Mouse (Mus musculus) MEL (cell line): ENCODE data around the gene Nova2. TPM values are rescaled to one million over a fixed set of nuclear protein-coding genes. Genes with fewer than 3 reads are reported as not detected.
A peak's percentile ranks its signal among the peaks of the same experiment; 100 is the strongest.

Experiments
- DNase-seq: peaks from one replicate; pipeline ENCODE4 v3.0.0; 2011; ENCODE audit warnings: low read depth, low spot score
- H3K27ac ChIP-seq: 2 replicates; pipeline ENCODE4 v1.5.1; 2012; ENCODE audit warnings: low read depth, mild to moderate bottlenecking, control low read depth, low read length, moderate library complexity; ENCODE audit not compliant: control insufficient read depth
- H3K27me3 ChIP-seq, 2 experiments: fragments of 150-350 bp in 1 of 2; sonication (generic) in 1 of 2; 2 replicates each; pipeline ENCODE4 v1.6.1; 2012; ENCODE audit warnings: low read length in 2 of 2, mild to moderate bottlenecking in 2 of 2, improper control_type of control experiment in 1 of 2, moderate library complexity in 1 of 2; ENCODE audit not compliant: insufficient read depth in 2 of 2, control insufficient read depth in 1 of 2
- H3K36me3 ChIP-seq, 2 experiments: 2 replicates each; pipeline ENCODE4 v1.6.1; 2012 to 2014; ENCODE audit warnings: low read length in 2 of 2, improper control_type of control experiment in 1 of 2, inconsistent platforms in 1 of 2, mild to moderate bottlenecking in 1 of 2; ENCODE audit not compliant: insufficient read depth in 2 of 2, control insufficient read depth in 1 of 2
- H3K4me1 ChIP-seq, 2 experiments: fragments of 150-350 bp in 1 of 2; sonication (generic) in 1 of 2; 2 replicates each; pipeline ENCODE4 v1.6.1; 2012; ENCODE audit warnings: low read length in 2 of 2, improper control_type of control experiment in 1 of 2, mild to moderate bottlenecking in 1 of 2; ENCODE audit not compliant: insufficient read depth in 2 of 2, control insufficient read depth in 1 of 2
- H3K4me3 ChIP-seq, 2 experiments: fragments of 150-350 bp in 1 of 2; sonication (generic) in 1 of 2; 2 replicates each; pipeline ENCODE4 v1.5.1; 2012; ENCODE audit warnings: low read depth in 2 of 2, low read length in 2 of 2, mild to moderate bottlenecking in 2 of 2, moderate library complexity in 2 of 2, control low read depth in 1 of 2, improper control_type of control experiment in 1 of 2; ENCODE audit not compliant: control insufficient read depth in 1 of 2, insufficient read depth in 1 of 2
- H3K79me2 ChIP-seq: 2 replicates; pipeline ENCODE4 v1.6.1; 2012; ENCODE audit warnings: mild to moderate bottlenecking, low read length, moderate library complexity; ENCODE audit not compliant: control insufficient read depth, poor library complexity, insufficient read depth
- H3K9ac ChIP-seq: 2 replicates; pipeline ENCODE4 v1.6.1; 2012; ENCODE audit warnings: low read depth, mild to moderate bottlenecking, control low read depth, low read length, moderate library complexity; ENCODE audit not compliant: control insufficient read depth, poor library complexity, severe bottlenecking
- H3K9me3 ChIP-seq: fragments of 150-350 bp; sonication (generic); replicated peaks from 2 replicates; pipeline ENCODE4 v1.6.1; 2012; ENCODE audit warnings: mild to moderate bottlenecking, low read length, improper control_type of control experiment, moderate library complexity; ENCODE audit not compliant: insufficient read depth
- BHLHE40 ChIP-seq: IDR thresholded peaks from 2 replicates; pipeline ENCODE4 v1.6.1; 2012; ENCODE audit warnings: low read depth, mild to moderate bottlenecking, inconsistent platforms, low read length, improper control_type of control experiment, borderline replicate concordance
- CHD1 ChIP-seq: IDR thresholded peaks from 2 replicates; pipeline ENCODE4 v1.6.1; 2012; ENCODE audit warnings: low read depth, mild to moderate bottlenecking, inconsistent platforms, low read length, improper control_type of control experiment
- EP300 ChIP-seq, 2 experiments: IDR thresholded peaks; 2 replicates each; pipeline ENCODE4 v1.6.1; 2011; ENCODE audit warnings: improper control_type of control experiment in 2 of 2, low read length in 2 of 2, low read depth in 1 of 2, mild to moderate bottlenecking in 1 of 2
- GABPA ChIP-seq: IDR thresholded peaks from 2 replicates; pipeline ENCODE4 v1.6.1; 2012; ENCODE audit warnings: low read depth, mild to moderate bottlenecking, inconsistent platforms, low read length, improper control_type of control experiment, moderate library complexity
- GATA1 ChIP-seq: IDR thresholded peaks from 2 replicates; pipeline ENCODE4 v1.6.1; 2011; ENCODE audit warnings: low read depth, low read length, improper control_type of control experiment
- JUND ChIP-seq: IDR thresholded peaks from 2 replicates; pipeline ENCODE4 v1.6.1; 2011; ENCODE audit warnings: low read depth, mild to moderate bottlenecking, improper control_type of control experiment, low read length
- KAT2A ChIP-seq: conservative IDR thresholded peaks from 2 replicates; pipeline ENCODE4 v1.6.1; 2012; ENCODE audit warnings: low read depth, low read length, improper control_type of control experiment, inconsistent platforms
- MAX ChIP-seq: IDR thresholded peaks from 2 replicates; pipeline ENCODE4 v1.6.1; 2011; ENCODE audit warnings: low read length, improper control_type of control experiment
- NELFE ChIP-seq: IDR thresholded peaks from 2 replicates; pipeline ENCODE4 v1.6.1; 2011; ENCODE audit warnings: low read depth, low read length, improper control_type of control experiment
- POLR2A ChIP-seq, 2 experiments: IDR thresholded peaks; 2 replicates each; pipeline ENCODE4 v1.6.1; 2011 to 2012; ENCODE audit warnings: low read length in 2 of 2, mild to moderate bottlenecking in 2 of 2, control low read depth in 1 of 2, improper control_type of control experiment in 1 of 2, low read depth in 1 of 2, moderate library complexity in 1 of 2; ENCODE audit not compliant: control insufficient read depth in 1 of 2, insufficient read depth in 1 of 2, poor library complexity in 1 of 2
- POLR2AphosphoS2 ChIP-seq: IDR thresholded peaks from 2 replicates; pipeline ENCODE4 v1.6.1; 2011; ENCODE audit warnings: low read length, improper control_type of control experiment
- POLR2AphosphoS5 ChIP-seq: IDR thresholded peaks from 2 replicates; pipeline ENCODE4 v1.6.1; 2012; ENCODE audit warnings: low read depth, borderline replicate concordance, mild to moderate bottlenecking, inconsistent platforms, low read length, moderate library complexity, mixed read lengths
- USF1 ChIP-seq: IDR thresholded peaks from 2 replicates; pipeline ENCODE4 v1.6.1; 2014; ENCODE audit warnings: low read depth, mild to moderate bottlenecking, inconsistent platforms, low read length, improper control_type of control experiment, moderate library complexity
- ZC3H11A ChIP-seq: IDR thresholded peaks from 2 replicates; pipeline ENCODE4 v1.6.1; 2012; ENCODE audit warnings: low read depth, mild to moderate bottlenecking, inconsistent platforms, low read length, improper control_type of control experiment
- ZKSCAN1 ChIP-seq: IDR thresholded peaks from 2 replicates; pipeline ENCODE4 v1.6.1; 2012; ENCODE audit warnings: low read depth, mild to moderate bottlenecking, inconsistent platforms, low read length, improper control_type of control experiment, moderate library complexity
- polyA plus RNA-seq, 2 experiments: library from polyadenylated mRNA; stranded (reverse) in 1 of 2; unstranded in 1 of 2; fragments of >175 nt in 1 of 2; fragments of >200 nt in 1 of 2; gene quantifications; 2 replicates each; pipeline versions ENCODE4 v1.2.1 to v1.2.4; 2012; ENCODE audit warnings: low replicate concordance in 2 of 2, low read depth in 1 of 2; ENCODE audit not compliant: insufficient read length in 2 of 2, insufficient read depth in 1 of 2, missing spikeins in 1 of 2
- total RNA-seq: library from RNA; depleted of rRNA; stranded (reverse); fragments of 300-350 nt; gene quantifications from 2 replicates; pipeline ENCODE4 v1.2.3, GENCODE M21; 2012

The Nova2 gene
- total and polyA plus RNA-seq, 3 experiments: 0.04 to 0.22 TPM; not detected in 1

GRCm38 (mm10) chr7:19004631-19005079 is 79.0 kb downstream of the Nova2 start:
- Histone ChIP-seq H3K9me3 (no peaks in the 10 kb centered on the region), H3K36me3 (peaks cover 0 to 15% of the 10 kb centered on the region in 2 experiments; a peak in 3 of 4 replicates), H3K27me3 (no peaks in the 10 kb centered on the region), H3K4me3 (peak overlapping the region; percentile 77 to 82), H3K4me1 (peaks cover 5 to 21% of the 10 kb centered on the region in 2 experiments; a peak in 3 of 4 replicates)
- TF ChIP-seq MAX: peak; percentile 67; the same call in 1 of the 2 replicates
- no peak for TF ChIP-seq KAT2A
- TF ChIP-seq, all 39 proteins: peak for 1
- H3K27ac ChIP-seq: peak overlapping the region; percentile 62
- peaks cover 30% of the 10 kb centered on the region for H3K79me2 ChIP-seq
- DNase-seq: peak; percentile 56
- peak overlapping the region; percentile 93 for H3K9ac ChIP-seq

GRCm38 (mm10) chr7:19005417-19006121 is 79.9 kb downstream of the Nova2 start:
- Histone ChIP-seq H3K9ac (peak overlapping the region; percentile 93; the same call in 1 of the 2 replicates), H3K36me3 (peaks cover 0 to 15% of the 10 kb centered on the region in 2 experiments; a peak in 3 of 4 replicates), H3K27ac (no peak overlapping the region), H3K79me2 (peaks cover 26% of the 10 kb centered on the region), H3K4me1 (peaks cover 5 to 21% of the 10 kb centered on the region in 2 experiments; a peak in 3 of 4 replicates), H3K27me3 (no peaks in the 10 kb centered on the region)
- no peak for DNase-seq
- TF ChIP-seq ZC3H11A (no peak), KAT2A (no peak), ZKSCAN1 (no peak), JUND (no peak), EP300 (IDR thresholded peaks at IDR 0.05; ENCODE audit: low read depth in 1 of 2, low read length in 2 of 2) (no peak), MAX (no peak), GABPA (no peak), CHD1 (no peak), BHLHE40 (no peak), POLR2AphosphoS5 (no peak), NELFE (no peak), USF1 (no peak), POLR2A (IDR thresholded peaks at IDR 0.05; ENCODE audit: control insufficient read depth in 1 of 2, insufficient read depth in 1 of 2, low read depth in 1 of 2, low read length in 2 of 2, poor library complexity in 1 of 2) (no peak), POLR2AphosphoS2 (no peak), GATA1 (no peak)
- TF ChIP-seq, all 39 proteins: peak for 0
- Histone ChIP-seq H3K4me3 (peak overlapping the region in 1 of 2 experiments; percentile 82; a peak in 2 of 4 replicates), H3K9me3 (no peaks in the 10 kb centered on the region)
